Mouse (Mus musculus) ES-E14 (cell line): ENCODE measurements at regions not wholly inside any gene's neighbourhood (a gene's known extent, or its start where the extent isn't known, plus 50 kb on each side); places are given as distances from the start of the nearest gene placed in this dataset.

Experiments used
- CHD2 ChIP-seq: IDR thresholded peaks from 2 replicates; pipeline ENCODE4 v1.6.1; 2014; ENCODE audit warnings: mild to moderate bottlenecking, low read depth, low read length, inconsistent platforms
- HCFC1 ChIP-seq: IDR thresholded peaks from 2 replicates; pipeline ENCODE4 v1.6.1; 2012; ENCODE audit warnings: low read length, inconsistent platforms, borderline replicate concordance; ENCODE audit not compliant: insufficient read depth

- TF ChIP-seq HCFC1 (no peak), CHD2 (no peak)
These were observed 1454.1 kb upstream of the Gm7489 start for GRCm38 (mm10) chr15:52430491-52431158.
